ENCODE assay signal across 23 mouse cellular contexts in genomic region chr1:57606060-57606683, GRCm38 (mm10).
DNase-seq lines count a peak whose midpoint lies in the region; ATAC-seq and TF ChIP-seq lines count a peak whose summit lies in the region.
"Had no signal": no experiment of that assay in that cellular context is flagged by ENCODE, and none has a peak within 500 bp of the region (broad histone marks: within the 10 kb centered on the region; RNA-seq: fewer than 3 reads in every experiment).

No protein-coding gene starts in this region.

- no peak overlapping the region for H3K4me3 ChIP-seq in kidney, embryonic 15.5 days (replicated peaks)
- peak overlapping the region in 2 of 3 experiments; percentile 17 to 41 for H3K4me3 ChIP-seq in CH12.LX (replicated peaks in 1 of 3; ENCODE audit: low read depth in 2 of 3, low read length in 2 of 3, poor library complexity in 1 of 3)
- H3K4me3 ChIP-seq in embryonic fibroblast, embryonic 13.5 days (ENCODE audit: insufficient read depth, low read length): peak overlapping the region; percentile 30; the same call in 1 of the 2 replicates
- H3K4me3 ChIP-seq: forebrain, embryonic 13.5 days; heart, adult 2 months; heart, embryonic 13.5 days; hindbrain, embryonic 13.5 days; liver, embryonic 12.5 days; midbrain, embryonic 12.5 days had no signal

- intact Hi-C loops in heart, postnatal 10 days (cut with DNase I): no loop called here

- in situ Hi-C loops in CH12.LX (cut with MboI; ENCODE audit: low pct_ligation_motif_present, low pct_unique_long_range_greater_than_20kb, low sequenced_read_pairs): no loop called here

- no peak for TF ChIP-seq RAD21 in CH12.LX (IDR thresholded peaks at IDR 0.05; ENCODE audit: low read depth, low read length)

- TF ChIP-seq POLR2A in CH12.LX (IDR thresholded peaks at IDR 0.05; ENCODE audit: low read depth, low read length): no peak
- peak; percentile 39; the same call in 1 of the 2 replicates for TF ChIP-seq POLR2A in embryonic fibroblast, embryonic 13.5 days (IDR thresholded peaks at IDR 0.05; ENCODE audit: low read depth, low read length)

- ATAC-seq in kidney, embryonic 15.5 days (replicated peaks; ENCODE audit: low FRiP score): peak; percentile 43; the same call in 1 of the 2 replicates
- ATAC-seq: activated CD4-positive, CD25-positive, alpha-beta regulatory T cell, adult 4 months; forebrain, embryonic 13.5 days; liver, embryonic 12.5 days had no signal

- dilution Hi-C loops in CH12.LX (cut with MboI; ENCODE audit: extremely low pct_ligation_motif_present, extremely low pct_unique_long_range_greater_than_20kb, low sequenced_read_pairs): no loop called here

- no peak overlapping the region; the same call in 1 of the 2 replicates for H3K27ac ChIP-seq in kidney, embryonic 15.5 days
- no peak overlapping the region for H3K27ac ChIP-seq in CH12.LX (ENCODE audit: insufficient read depth, low read depth)
- H3K27ac ChIP-seq in embryonic fibroblast, embryonic 13.5 days (ENCODE audit: insufficient read depth, low read length): peak overlapping the region; percentile 99
- H3K27ac ChIP-seq: forebrain, embryonic 13.5 days; heart, adult 2 months; heart, embryonic 13.5 days; hindbrain, embryonic 13.5 days; liver, embryonic 12.5 days; midbrain, embryonic 12.5 days; stomach, postnatal 0 days had no signal

- TF ChIP-seq EP300 in CH12.LX (IDR thresholded peaks at IDR 0.05; ENCODE audit: low read length): no peak

- no peak for DNase-seq in kidney, adult 11 months
- DNase-seq in CH12.LX (ENCODE audit: extremely low read depth): peak; percentile 3
- DNase-seq in telencephalon, adult 2 months (ENCODE audit: low read depth, low spot score): peak; percentile 29
- no peak for DNase-seq in heart, postnatal 10 days
- DNase-seq in adrenal gland, adult 8-10 months: no peak
- DNase-seq: adrenal gland, postnatal 14 days; B cell, adult 2 months; cerebellum, adult 9-11 months; gastrocnemius, postnatal 25 days; heart, adult 2 months; heart, postnatal 36 days; kidney, adult 18-20 months; kidney, postnatal 36 days; lung, adult 18-20 months had no signal

- H3K9me3 ChIP-seq in kidney, embryonic 15.5 days (replicated peaks): no peaks in the 10 kb centered on the region
- no peaks in the 10 kb centered on the region for H3K9me3 ChIP-seq in CH12.LX (replicated peaks; ENCODE audit: low read length)
- H3K9me3 ChIP-seq: forebrain, embryonic 13.5 days; heart, embryonic 13.5 days; hindbrain, embryonic 13.5 days; liver, embryonic 12.5 days; midbrain, embryonic 12.5 days had no signal

- H3K27me3 ChIP-seq in kidney, embryonic 15.5 days: no peaks in the 10 kb centered on the region
- no peaks in the 10 kb centered on the region for H3K27me3 ChIP-seq in CH12.LX (replicated peaks)
- H3K27me3 ChIP-seq: heart, embryonic 13.5 days; hindbrain, embryonic 13.5 days; liver, embryonic 12.5 days had no signal

- no peak overlapping the region for H3K4me2 ChIP-seq in kidney, embryonic 15.5 days
- peak overlapping the region; percentile 81 for H3K4me2 ChIP-seq in CH12.LX (ENCODE audit: insufficient read depth, low read depth, poor library complexity, severe bottlenecking)
- H3K4me2 ChIP-seq: forebrain, embryonic 13.5 days; heart, embryonic 13.5 days; hindbrain, embryonic 13.5 days; liver, embryonic 12.5 days; midbrain, embryonic 12.5 days had no signal

- WGBS in kidney, embryonic 15.5 days: 50% methylated on average over 4 of the region's 4 CpGs

- no peaks in the 10 kb centered on the region for H3K36me3 ChIP-seq in kidney, embryonic 15.5 days
- no peaks in the 10 kb centered on the region for H3K36me3 ChIP-seq in CH12.LX (replicated peaks in 1 of 2; ENCODE audit: control insufficient read depth in 1 of 2, insufficient read depth in 1 of 2, low read length in 1 of 2)
- H3K36me3 ChIP-seq: heart, embryonic 13.5 days; hindbrain, embryonic 13.5 days; liver, embryonic 12.5 days; midbrain, embryonic 12.5 days had no signal

- H3K9ac ChIP-seq in kidney, embryonic 15.5 days: no peak overlapping the region
- no peak overlapping the region for H3K9ac ChIP-seq in CH12.LX (ENCODE audit: insufficient read depth, low read depth)
- H3K9ac ChIP-seq: forebrain, embryonic 13.5 days; heart, embryonic 13.5 days; hindbrain, embryonic 13.5 days; liver, embryonic 12.5 days; midbrain, embryonic 12.5 days had no signal

- H3K79me2 ChIP-seq in CH12.LX (replicated peaks; ENCODE audit: control insufficient read depth, extremely low read depth, insufficient read depth, poor library complexity, severe bottlenecking): no peaks in the 10 kb centered on the region

- H3K4me1 ChIP-seq in kidney, embryonic 15.5 days: peaks cover 15% of the 10 kb centered on the region
- peaks cover 5% of the 10 kb centered on the region in 2 experiments; a peak in 3 of 4 replicates for H3K4me1 ChIP-seq in CH12.LX (ENCODE audit: control insufficient read depth in 1 of 2, insufficient read depth in 2 of 2)
- peaks cover 11% of the 10 kb centered on the region for H3K4me1 ChIP-seq in embryonic fibroblast, embryonic 13.5 days (ENCODE audit: control insufficient read depth, insufficient read depth, low read length)
- H3K4me1 ChIP-seq: liver, embryonic 12.5 days had no signal

- no peak for TF ChIP-seq CTCF in CH12.LX (conservative IDR thresholded peaks at IDR 0.05 in 1 of 2, IDR thresholded peaks at IDR 0.05 in 1 of 2; ENCODE audit: low read depth in 2 of 2, low read length in 2 of 2)
- TF ChIP-seq CTCF in embryonic fibroblast, embryonic 13.5 days (IDR thresholded peaks at IDR 0.05; ENCODE audit: borderline replicate concordance, insufficient read depth, low read length): no peak

TF ChIP-seq in CH12.LX, 34 proteins besides CTCF, POLR2A, EP300 and RAD21:
- TF ChIP-seq ZNF384 (IDR thresholded peaks at IDR 0.05; ENCODE audit: low read depth, low read length): peak; percentile 44
- no peak for TF ChIP-seq USF2 (conservative IDR thresholded peaks at IDR 0.05; ENCODE audit: low read depth, low read length)

Comparison
In these comparisons a context has a peak if more than half of its experiments do, and no peak if none do; other contexts are left out.
1. DNase-seq: peak in CH12.LX (single experiment) and telencephalon, adult 2 months (single experiment); none in kidney, adult 11 months (single experiment), heart, postnatal 10 days (0 of 2) and adrenal gland, adult 8-10 months (single experiment).